Mouse (Mus musculus) ES-E14 (cell line): Measurements from ENCODE around the gene Zgpat.

Source experiments
- CHD2 ChIP-seq: IDR thresholded peaks from 2 replicates; pipeline ENCODE4 v1.6.1; 2014; ENCODE audit warnings: mild to moderate bottlenecking, low read depth, low read length, inconsistent platforms
- MAFK ChIP-seq: IDR thresholded peaks from 2 replicates; pipeline ENCODE4 v1.6.1; 2014; ENCODE audit warnings: mild to moderate bottlenecking, low read depth, low read length, inconsistent platforms; ENCODE audit not compliant: insufficient read depth
- ZC3H11A ChIP-seq: IDR thresholded peaks from 2 replicates; pipeline ENCODE4 v1.6.1; 2012; ENCODE audit warnings: low read depth, mild to moderate bottlenecking, inconsistent platforms, low read length, borderline replicate concordance
- ZNF384 ChIP-seq: IDR thresholded peaks from 2 replicates; pipeline ENCODE4 v1.6.1; 2012; ENCODE audit warnings: low read depth, low read length, inconsistent platforms

GRCm38 (mm10) chr2:181385885-181386284 is 21.2 kb downstream of the Zgpat start:
- TF ChIP-seq CHD2 (no peak), ZNF384 (no peak), MAFK (no peak), ZC3H11A (no peak)
